Mouse (Mus musculus) CH12.LX (cell line): ENCODE measurements around the gene Tctn3. TPM values are rescaled to one million over a fixed set of nuclear protein-coding genes. Genes with fewer than 3 reads are reported as not detected.

Source experiments
- DNase-seq: peaks from one replicate; pipeline ENCODE4 v3.0.0-alpha.2; 2013; ENCODE audit errors: extremely low read depth
- H3K27ac ChIP-seq: 2 replicates; pipeline ENCODE4 v1.5.1; 2012; ENCODE audit warnings: low read depth, mild to moderate bottlenecking, control low read depth, moderate library complexity; ENCODE audit not compliant: insufficient read depth
- H3K27me3 ChIP-seq: replicated peaks from 2 replicates; pipeline ENCODE3; 2012; ENCODE audit warnings: inconsistent platforms
- H3K36me3 ChIP-seq, 2 experiments: replicated peaks in 1 of 2; 2 replicates each; pipeline versions ENCODE3 to v1.6.1; 2012; ENCODE audit warnings: inconsistent platforms in 1 of 2, low read length in 1 of 2, mild to moderate bottlenecking in 1 of 2, mixed read lengths in 1 of 2, moderate library complexity in 1 of 2; ENCODE audit not compliant: control insufficient read depth in 1 of 2, insufficient read depth in 1 of 2
- H3K4me1 ChIP-seq, 2 experiments: 2 replicates each; pipeline ENCODE4 v1.6.1; 2012; ENCODE audit warnings: inconsistent platforms in 1 of 2, moderate library complexity in 1 of 2; ENCODE audit not compliant: insufficient read depth in 2 of 2, control insufficient read depth in 1 of 2
- H3K4me2 ChIP-seq: 2 replicates; pipeline ENCODE4 v1.6.1; 2012; ENCODE audit warnings: low read depth, mild to moderate bottlenecking, control low read depth; ENCODE audit not compliant: poor library complexity, insufficient read depth, severe bottlenecking
- H3K4me3 ChIP-seq, 3 experiments: fragments of 150-350 bp in 1 of 3; sonication (generic) in 1 of 3; replicated peaks in 1 of 3; 2 replicates each; pipeline versions ENCODE3 to v1.5.1; 2011 to 2012; ENCODE audit warnings: low read depth in 2 of 3, low read length in 2 of 3, mild to moderate bottlenecking in 2 of 3, moderate library complexity in 2 of 3, control low read depth in 1 of 3, improper control_type of control experiment in 1 of 3, inconsistent platforms in 1 of 3, mixed read lengths in 1 of 3; ENCODE audit not compliant: poor library complexity in 1 of 3
- H3K79me2 ChIP-seq: replicated peaks from 2 replicates; pipeline ENCODE4 v1.6.1; 2012; ENCODE audit warnings: mild to moderate bottlenecking, moderate library complexity; ENCODE audit not compliant: control insufficient read depth, poor library complexity, insufficient read depth, severe bottlenecking; ENCODE audit errors: extremely low read depth
- H3K9ac ChIP-seq: 2 replicates; pipeline ENCODE4 v1.6.1; 2012; ENCODE audit warnings: low read depth, mild to moderate bottlenecking, control low read depth, moderate library complexity; ENCODE audit not compliant: insufficient read depth
- H3K9me3 ChIP-seq: replicated peaks from 2 replicates; pipeline ENCODE3; 2012; ENCODE audit warnings: low read length, inconsistent platforms, mixed read lengths
- BHLHE40 ChIP-seq: IDR thresholded peaks from 2 replicates; pipeline ENCODE4 v1.6.1; 2011; ENCODE audit warnings: mild to moderate bottlenecking, low read depth, low read length, improper control_type of control experiment
- CHD1 ChIP-seq: IDR thresholded peaks from 2 replicates; pipeline ENCODE4 v1.6.1; 2012; ENCODE audit warnings: low read depth, low read length, improper control_type of control experiment, inconsistent platforms
- ELF1 ChIP-seq: IDR thresholded peaks from 2 replicates; pipeline ENCODE4 v1.6.1; 2014; ENCODE audit warnings: low read depth, mild to moderate bottlenecking, inconsistent platforms, low read length, improper control_type of control experiment
- HCFC1 ChIP-seq: IDR thresholded peaks from 2 replicates; pipeline ENCODE4 v1.6.1; 2012; ENCODE audit warnings: low read depth, mild to moderate bottlenecking, inconsistent platforms, low read length, improper control_type of control experiment
- IRF4 ChIP-seq: IDR thresholded peaks from 2 replicates; pipeline ENCODE4 v1.6.1; 2014; ENCODE audit warnings: low read depth, mild to moderate bottlenecking, inconsistent platforms, low read length, improper control_type of control experiment
- JUND ChIP-seq: conservative IDR thresholded peaks from 2 replicates; pipeline ENCODE4 v1.6.1; 2011; ENCODE audit warnings: low read depth, low read length, improper control_type of control experiment
- MAZ ChIP-seq: IDR thresholded peaks from 2 replicates; pipeline ENCODE4 v1.6.1; 2012; ENCODE audit warnings: low read depth, mild to moderate bottlenecking, inconsistent platforms, low read length, improper control_type of control experiment, moderate library complexity
- MEF2A ChIP-seq: IDR thresholded peaks from 2 replicates; pipeline ENCODE4 v1.6.1; 2014; ENCODE audit warnings: low read depth, mild to moderate bottlenecking, inconsistent platforms, low read length, improper control_type of control experiment, borderline replicate concordance
- MXI1 ChIP-seq: IDR thresholded peaks from 2 replicates; pipeline ENCODE4 v1.6.1; 2011; ENCODE audit warnings: mild to moderate bottlenecking, low read depth, low read length, improper control_type of control experiment
- MYC ChIP-seq: IDR thresholded peaks from 2 replicates; pipeline ENCODE4 v1.6.1; 2011; ENCODE audit warnings: low read depth, mild to moderate bottlenecking, improper control_type of control experiment, low read length
- NELFE ChIP-seq: IDR thresholded peaks from 2 replicates; pipeline ENCODE4 v1.6.1; 2011; ENCODE audit warnings: low read depth, low read length, improper control_type of control experiment
- PAX5 ChIP-seq: IDR thresholded peaks from 2 replicates; pipeline ENCODE4 v1.6.1; 2012; ENCODE audit warnings: low read length, inconsistent platforms, mixed read lengths
- POLR2A ChIP-seq: IDR thresholded peaks from 2 replicates; pipeline ENCODE4 v1.6.1; 2011; ENCODE audit warnings: low read depth, mild to moderate bottlenecking, improper control_type of control experiment, low read length
- POLR2AphosphoS2 ChIP-seq: IDR thresholded peaks from 2 replicates; pipeline ENCODE4 v1.6.1; 2011; ENCODE audit warnings: low read depth, low read length, improper control_type of control experiment
- RAD21 ChIP-seq: IDR thresholded peaks from 2 replicates; pipeline ENCODE4 v1.6.1; 2011; ENCODE audit warnings: low read depth, mild to moderate bottlenecking, low read length, improper control_type of control experiment, moderate library complexity
- RCOR1 ChIP-seq: conservative IDR thresholded peaks from 2 replicates; pipeline ENCODE4 v1.6.1; 2012; ENCODE audit warnings: low read depth, mild to moderate bottlenecking, inconsistent platforms, low read length, improper control_type of control experiment
- SMC3 ChIP-seq: IDR thresholded peaks from 2 replicates; pipeline ENCODE4 v1.6.1; 2011; ENCODE audit warnings: low read depth, low read length, improper control_type of control experiment
- TBP ChIP-seq: conservative IDR thresholded peaks from 2 replicates; pipeline ENCODE4 v1.6.1; 2011; ENCODE audit warnings: low read depth, low read length, improper control_type of control experiment
- UBTF ChIP-seq: IDR thresholded peaks from 2 replicates; pipeline ENCODE4 v1.6.1; 2012; ENCODE audit warnings: low read depth, mild to moderate bottlenecking, inconsistent platforms, low read length, improper control_type of control experiment, moderate library complexity
- ZMIZ1 ChIP-seq: IDR thresholded peaks from 2 replicates; pipeline ENCODE4 v1.6.1; 2012; ENCODE audit warnings: low read depth, mild to moderate bottlenecking, inconsistent platforms, low read length, improper control_type of control experiment
- ZNF384 ChIP-seq: IDR thresholded peaks from 2 replicates; pipeline ENCODE4 v1.6.1; 2012; ENCODE audit warnings: low read depth, low read length, improper control_type of control experiment, inconsistent platforms
- dilution Hi-C: fragments of 300-500 bp; cut with MboI; formaldehyde crosslinking; loops from 2 replicates; pipeline ENCODE4 v1.14.3; 2020; ENCODE audit warnings: low sequenced_read_pairs; ENCODE audit not compliant: extremely low pct_unique_long_range_greater_than_20kb, extremely low pct_ligation_motif_present
- in situ Hi-C: fragments of 300-500 bp; cut with MboI; formaldehyde crosslinking; loops from 3 replicates; pipeline ENCODE4 v1.14.3; 2019; ENCODE audit warnings: low sequenced_read_pairs, low pct_ligation_motif_present, low pct_unique_long_range_greater_than_20kb, mixed read lengths
- polyA plus RNA-seq: library from polyadenylated mRNA; unstranded; fragments of >175 nt; gene quantifications from 2 replicates; pipeline ENCODE4 v1.2.1, GENCODE M21; 2012; ENCODE audit warnings: low read depth; ENCODE audit not compliant: insufficient read length
- total RNA-seq, 2 experiments: library from RNA; depleted of rRNA; stranded (reverse); fragments of 300-350 nt in 1 of 2; fragments of >200 nt in 1 of 2; gene quantifications; 2 replicates each; pipeline ENCODE4 v1.2.3; 2012 to 2014

The Tctn3 gene
- total and polyA plus RNA-seq, 3 experiments = 6.4 to 10.6 (median 9.9) TPM

GRCm38 (mm10) chr19:40659651-40660478 is 47.8 kb upstream of the Tctn3 start:
- dilution Hi-C loops = no loop called here
- in situ Hi-C loops = no loop called here
- peak overlapping the region; percentile 96 for H3K4me2 ChIP-seq
- peak; percentile 71 for DNase-seq
- peak overlapping the region; percentile 82 for H3K27ac ChIP-seq
- H3K4me1 ChIP-seq = peaks cover 14 to 61% of the 10 kb centered on the region in 2 experiments
- no peaks in the 10 kb centered on the region for H3K27me3 ChIP-seq
- peak overlapping the region; percentile 89 for H3K9ac ChIP-seq
- peak; percentile 23; the same call in 1 of the 2 replicates for TF ChIP-seq BHLHE40
- TF ChIP-seq TBP = peak; percentile 10
- no peak for TF ChIP-seq HCFC1
- no peak; the same call in 1 of the 2 replicates for TF ChIP-seq MEF2A
- peak; percentile 88 for TF ChIP-seq ZNF384
- TF ChIP-seq ELF1 = no peak
- no peak; the same call in none of the 2 replicates for TF ChIP-seq RAD21
- 0 out of 2 replicates have a peak, but pooled peaks have one; percentile 48 for TF ChIP-seq RCOR1
- TF ChIP-seq MAZ = no peak
- peak; percentile 25; the same call in 1 of the 2 replicates for TF ChIP-seq CHD1
- TF ChIP-seq UBTF = no peak
- TF ChIP-seq MXI1 = peak; percentile 54
- TF ChIP-seq MYC = 0 out of 2 replicates have a peak, but pooled peaks have one; percentile 44
- TF ChIP-seq PAX5 = no peak
- TF ChIP-seq POLR2A = peak; percentile 46
- peak overlapping the region; percentile 76 to 89 (median 83) for H3K4me3 ChIP-seq
- H3K79me2 ChIP-seq = peaks cover 8% of the 10 kb centered on the region
- no peaks in the 10 kb centered on the region for H3K9me3 ChIP-seq
- peaks cover 0 to 19% of the 10 kb centered on the region in 2 experiments for H3K36me3 ChIP-seq

- Histone ChIP-seq H3K4me2 (peak overlapping the region; percentile 86; the same call in 1 of the 2 replicates), H3K27me3 (no peaks in the 10 kb centered on the region), H3K79me2 (peaks cover 8% of the 10 kb centered on the region), H3K9ac (peak overlapping the region; percentile 89; the same call in 1 of the 2 replicates), H3K27ac (peak overlapping the region; percentile 10; the same call in 1 of the 2 replicates), H3K36me3 (peaks cover 0 to 10% of the 10 kb centered on the region in 2 experiments), H3K4me3 (peak overlapping the region in 2 of 3 experiments; percentile 22 to 89), H3K9me3 (no peaks in the 10 kb centered on the region), H3K4me1 (peaks cover 14 to 51% of the 10 kb centered on the region in 2 experiments)
- in situ Hi-C loops (no loop called here), dilution Hi-C loops (no loop called here)
- TF ChIP-seq CHD1 (no peak), NELFE (no peak), ZMIZ1 (no peak), UBTF (no peak), POLR2AphosphoS2 (no peak), SMC3 (no peak), MYC (no peak), JUND (no peak), IRF4 (no peak)
- no peak for DNase-seq
Measured at GRCm38 (mm10) chr19:40658935-40659334, 46.9 kb upstream of the Tctn3 start.
